10 mouse cellular contexts compared by ENCODE assay signal in genomic region chr4:63290081-63290480, GRCm38 (mm10). TPM values are rescaled to one million over a fixed set of nuclear protein-coding genes. Genes with fewer than 3 reads are reported as not detected.
DNase-seq lines count a peak whose midpoint lies in the region; ATAC-seq lines count a peak whose summit lies in the region.
"Had no signal": no experiment of that assay in that cellular context is flagged by ENCODE, and none has a peak within 500 bp of the region (broad histone marks: within the 10 kb centered on the region; RNA-seq: fewer than 3 reads in every experiment).

No protein-coding gene starts in this region.

- no peak overlapping the region for H3K9ac ChIP-seq in lung, embryonic 16.5 days (ENCODE audit: low read length)

- 56% methylated on average over 2 of the region's 2 CpGs for WGBS in lung, embryonic 16.5 days

- no peak overlapping the region for H3K4me2 ChIP-seq in lung, embryonic 16.5 days (ENCODE audit: low read depth, low read length)

- peak; percentile 48 to 62 for DNase-seq in heart, adult 18-20 months
- no peak for DNase-seq in heart, adult 11 months
- peak; percentile 55 for DNase-seq in adipocyte (ENCODE audit: low spot score)
- peak; percentile 27 to 37 for DNase-seq in heart, postnatal 36 days
- DNase-seq in adrenal gland, adult 2 months = no peak
- DNase-seq in B cell, adult 2 months = no peak
- DNase-seq in kidney, adult 8-10 months = no peak

- H3K36me3 ChIP-seq in lung, embryonic 16.5 days (ENCODE audit: control insufficient read depth, insufficient read depth, low read length) = peaks cover 24% of the 10 kb centered on the region

- peak overlapping the region; percentile 83 for H3K27ac ChIP-seq in lung, embryonic 16.5 days (ENCODE audit: low read length)

- no peak overlapping the region for H3K4me3 ChIP-seq in lung, embryonic 16.5 days (ENCODE audit: low read length)

- H3K27me3 ChIP-seq in lung, embryonic 16.5 days (ENCODE audit: control insufficient read depth, insufficient read depth, low read depth, low read length) = no peaks in the 10 kb centered on the region

- intact Hi-C loops in heart, postnatal 36 days (cut with DNase I) = no loop called here

- no peaks in the 10 kb centered on the region for H3K9me3 ChIP-seq in lung, embryonic 16.5 days (ENCODE audit: control insufficient read depth, low read length)

- H3K4me1 ChIP-seq in lung, embryonic 16.5 days (replicated peaks; ENCODE audit: control insufficient read depth, insufficient read depth, low read length) = peaks cover 10% of the 10 kb centered on the region

- ATAC-seq in lung, embryonic 16.5 days (ENCODE audit: low read depth) = no peak

RNA-seq across cellular contexts. Expression of gene Orm1, which starts 54.3 kb away (rescaled TPM):
- total RNA-seq in heart, adult 18-20 months (2021) = 1 to 10 TPM in 1 of 2 experiments, under 1 TPM in 1; 0.84 to 3.7 TPM
- total RNA-seq in heart, postnatal 36 days (2021) = 1 to 10 TPM in 1 of 2 experiments, not detected in 1; 1.5 TPM
- polyA plus RNA-seq in lung, embryonic 16.5 days (2015; fragmentation: Nextera tagmentation; extraction: Ambion mirVana) = 0.48 TPM in 1 of 2 replicates, not detected in the other
- total RNA-seq in adrenal gland, adult 2 months (2021) = 10 to 100 TPM; 38.2 to 61.8 TPM
- 13.8 and 18.0 TPM in 2 replicates for polyA plus RNA-seq in adrenal gland, adult 2 months (2012; rRNA removed)
- polyA plus RNA-seq: embryonic facial prominence, embryonic 11.5 days; limb, embryonic 11.5 days had no signal

Comparison
In these comparisons a context has a peak if more than half of its experiments do, and no peak if none do; other contexts are left out.
1. DNase-seq: peak in heart, adult 18-20 months (2 of 2), adipocyte (single experiment) and heart, postnatal 36 days (2 of 2); none in heart, adult 11 months (single experiment), adrenal gland, adult 2 months (single experiment), B cell, adult 2 months (0 of 2) and kidney, adult 8-10 months (0 of 2).
2. RNA of gene Orm1, which starts 54.3 kb away (total RNA-seq): 38.2 to 61.8 TPM in adrenal gland, adult 2 months; 0.84 to 3.7 TPM in heart, adult 18-20 months and 1.5 TPM in heart, postnatal 36 days; every median in the first group is over 4 times any median in the second.